Mouse (Mus musculus) heart, postnatal 0 days (tissue): ENCODE results near the gene Dab2.

Source experiments
- CTCF ChIP-seq: IDR thresholded peaks from 2 replicates; pipeline ENCODE4 v1.5.1; 2016; ENCODE audit warnings: antibody characterized with exemption, control low read depth, low read depth
- EP300 ChIP-seq: IDR thresholded peaks from 2 replicates; pipeline ENCODE4 v1.6.1; 2016; ENCODE audit warnings: antibody characterized with exemption, low read depth

- no peak for TF ChIP-seq EP300
- TF ChIP-seq CTCF = no peak
These were observed 40.8 kb downstream of the Dab2 start for GRCm38 (mm10) chr15:6340347-6340746.
